ENCODE assay signal across 12 mouse cellular contexts in genomic region chr6:53290215-53290990, GRCm38 (mm10). TPM values are rescaled to one million over a fixed set of nuclear protein-coding genes. Genes with fewer than 3 reads are reported as not detected.
DNase-seq lines count a peak whose midpoint lies in the region; ATAC-seq lines count a peak whose summit lies in the region.
"Had no signal": no experiment of that assay in that cellular context is flagged by ENCODE, and none has a peak within 500 bp of the region (broad histone marks: within the 10 kb centered on the region; RNA-seq: fewer than 3 reads in every experiment).

No protein-coding gene starts in this region.

- peaks cover 68% of the 10 kb centered on the region for H3K27me3 ChIP-seq in forebrain, embryonic 10.5 days (ENCODE audit: poor library complexity, severe bottlenecking)
- peaks cover 74% of the 10 kb centered on the region for H3K27me3 ChIP-seq in liver, embryonic 12.5 days (replicated peaks)

- H3K9ac ChIP-seq in liver, embryonic 12.5 days: no peak overlapping the region
- H3K9ac ChIP-seq: hindbrain, embryonic 15.5 days had no signal

- peak overlapping the region; percentile 80 for H3K27ac ChIP-seq in forebrain, embryonic 10.5 days
- no peak overlapping the region for H3K27ac ChIP-seq in liver, embryonic 12.5 days
- H3K27ac ChIP-seq: hindbrain, embryonic 15.5 days had no signal

- WGBS in forebrain, embryonic 10.5 days: 20% methylated on average over 8 of the region's 8 CpGs
- 34% methylated on average over 8 of the region's 8 CpGs for WGBS in liver, embryonic 12.5 days (ENCODE audit: insufficient replicate concordance)

- no peak for ATAC-seq in liver, embryonic 12.5 days
- ATAC-seq: activated CD4-positive, CD25-positive, alpha-beta regulatory T cell, adult 4 months; CD4-positive, CD25-positive, alpha-beta regulatory T cell, adult 4 months had no signal

- no peaks in the 10 kb centered on the region for H3K36me3 ChIP-seq in forebrain, embryonic 10.5 days (replicated peaks)
- H3K36me3 ChIP-seq in liver, embryonic 12.5 days: no peaks in the 10 kb centered on the region
- H3K36me3 ChIP-seq: hindbrain, embryonic 15.5 days had no signal

- H3K4me1 ChIP-seq in forebrain, embryonic 10.5 days: peaks cover 89% of the 10 kb centered on the region
- peaks cover 19% of the 10 kb centered on the region; the same call in 1 of the 2 replicates for H3K4me1 ChIP-seq in liver, embryonic 12.5 days

- no peaks in the 10 kb centered on the region for H3K9me3 ChIP-seq in forebrain, embryonic 10.5 days
- H3K9me3 ChIP-seq in liver, embryonic 12.5 days (replicated peaks): no peaks in the 10 kb centered on the region
- H3K9me3 ChIP-seq: hindbrain, embryonic 15.5 days had no signal

- peak; percentile 26 to 28 for DNase-seq in heart, adult 18-20 months
- no peak for DNase-seq in heart, postnatal 36 days
- peak; percentile 29 for DNase-seq in brain, adult 2 months (ENCODE audit: low read depth, low spot score)
- peak; percentile 47 for DNase-seq in forebrain, embryonic 10.5 days (ENCODE audit: extremely low spot score, low spot score)
- peak; percentile 48 to 56 for DNase-seq in heart, postnatal 10 days
- no peak for DNase-seq in right cerebral cortex, adult 2 months (ENCODE audit: low spot score in 2 of 2)
- no peak for DNase-seq in thymus, postnatal 36 days

- intact Hi-C loops in heart, postnatal 36 days (cut with DNase I): no loop called here
- intact Hi-C loops in heart, postnatal 10 days (cut with DNase I): no loop called here

- no peak overlapping the region for H3K4me2 ChIP-seq in liver, embryonic 12.5 days
- H3K4me2 ChIP-seq: hindbrain, embryonic 15.5 days had no signal

- H3K4me3 ChIP-seq in forebrain, embryonic 10.5 days: peak overlapping the region; percentile 78
- H3K4me3 ChIP-seq in liver, embryonic 12.5 days: no peak overlapping the region
- H3K4me3 ChIP-seq: hindbrain, embryonic 15.5 days; myocyte had no signal

RNA-seq across cellular contexts. Expression of gene Creb5, which starts 3.3 kb away (rescaled TPM):
- 1 to 10 TPM; 5.6 to 6.8 TPM for total RNA-seq in heart, adult 18-20 months (2021)
- 1 to 10 TPM; 9.3 to 9.4 TPM for total RNA-seq in heart, postnatal 36 days (2021)
- polyA plus RNA-seq in forebrain, embryonic 10.5 days (2016; fragmentation: Nextera tagmentation; extraction: Ambion mirVana): 22.9 and 24.5 TPM in 2 replicates
- total RNA-seq in heart, postnatal 10 days (2021): 10 to 100 TPM; 26.2 to 30.8 TPM
- polyA plus RNA-seq in liver, embryonic 12.5 days (2016; fragmentation: Nextera tagmentation; extraction: Ambion mirVana): 0.33 and 0.36 TPM in 2 replicates
- polyA plus RNA-seq: CD4-positive, CD25-positive, alpha-beta regulatory T cell, adult 4 months had no signal

Comparison
In these comparisons a context has a peak if more than half of its experiments do, and no peak if none do; other contexts are left out.
1. DNase-seq: peak in heart, adult 18-20 months (2 of 2), brain, adult 2 months (single experiment), forebrain, embryonic 10.5 days (single experiment) and heart, postnatal 10 days (2 of 2); none in heart, postnatal 36 days (0 of 2), right cerebral cortex, adult 2 months (0 of 2) and thymus, postnatal 36 days (0 of 2).